Mouse (Mus musculus) heart, embryonic 11.5 days (tissue): ENCODE data around the gene Pde8b. TPM values are rescaled to one million over a fixed set of nuclear protein-coding genes. Genes with fewer than 3 reads are reported as not detected.

ENCODE experiments used
- ATAC-seq: fragments of 200-750 bp; cut with Nextera tagmentation; replicated peaks from 2 replicates; pipeline ENCODE4 v1.8.0; 2017; ENCODE audit warnings: moderate library complexity; ENCODE audit not compliant: insufficient number of reproducible peaks, low FRiP score, low TSS enrichment
- H3K27ac ChIP-seq: fragments of 300-500 bp; sonication (generic); 2 replicates; pipeline ENCODE4 v1.5.1; 2014; ENCODE audit warnings: mild to moderate bottlenecking, low read depth, low read length
- H3K27me3 ChIP-seq: fragments of 300-500 bp; sonication (generic); 2 replicates; pipeline ENCODE4 v1.6.1; 2014; ENCODE audit warnings: mild to moderate bottlenecking, low read length, mixed read lengths; ENCODE audit not compliant: control insufficient read depth, insufficient read depth
- H3K36me3 ChIP-seq: fragments of 300-500 bp; sonication (generic); 2 replicates; pipeline ENCODE4 v1.6.1; 2014; ENCODE audit warnings: mild to moderate bottlenecking, low read length, moderate library complexity, mixed read lengths; ENCODE audit not compliant: control insufficient read depth, insufficient read depth
- H3K4me1 ChIP-seq: fragments of 300-500 bp; sonication (generic); 2 replicates; pipeline ENCODE4 v1.6.1; 2014; ENCODE audit warnings: low read length; ENCODE audit not compliant: control insufficient read depth, insufficient read depth
- H3K4me2 ChIP-seq: fragments of 300-500 bp; sonication (generic); 2 replicates; pipeline ENCODE4 v1.6.1; 2014; ENCODE audit warnings: mild to moderate bottlenecking, moderate library complexity
- H3K4me3 ChIP-seq: fragments of 300-500 bp; sonication (generic); 2 replicates; pipeline ENCODE4 v1.5.1; 2014; ENCODE audit warnings: low read depth, low read length
- H3K9ac ChIP-seq: fragments of 300-500 bp; sonication (generic); 2 replicates; pipeline ENCODE4 v1.6.1; 2014; ENCODE audit warnings: mild to moderate bottlenecking, low read depth, low read length, moderate library complexity
- H3K9me3 ChIP-seq: fragments of 300-500 bp; sonication (generic); replicated peaks from 2 replicates; pipeline ENCODE4 v1.6.1; 2016; ENCODE audit warnings: low read length; ENCODE audit not compliant: control insufficient read depth
- WGBS: fragments of 180-500 bp; shearing (Covaris S2); extraction: QIAGEN DNeasy Blood & Tissue Kit; methylation state at CpG from one replicate; pipeline ENCODE4 v1.1.7; 2014; ENCODE audit not compliant: insufficient replicate concordance; 5-methylcytosine and 5-hydroxymethylcytosine counted together
- polyA plus RNA-seq: library from polyadenylated mRNA; unstranded; fragments of >200 nt; fragmentation: Nextera tagmentation; extraction: Ambion mirVana; gene quantifications from 2 replicates; pipeline ENCODE4 v1.2.1, GENCODE M21; 2014

Pde8b gene
- polyA plus RNA-seq, 1 experiment from 2014 or later, result 0.69 TPM

DNA sequence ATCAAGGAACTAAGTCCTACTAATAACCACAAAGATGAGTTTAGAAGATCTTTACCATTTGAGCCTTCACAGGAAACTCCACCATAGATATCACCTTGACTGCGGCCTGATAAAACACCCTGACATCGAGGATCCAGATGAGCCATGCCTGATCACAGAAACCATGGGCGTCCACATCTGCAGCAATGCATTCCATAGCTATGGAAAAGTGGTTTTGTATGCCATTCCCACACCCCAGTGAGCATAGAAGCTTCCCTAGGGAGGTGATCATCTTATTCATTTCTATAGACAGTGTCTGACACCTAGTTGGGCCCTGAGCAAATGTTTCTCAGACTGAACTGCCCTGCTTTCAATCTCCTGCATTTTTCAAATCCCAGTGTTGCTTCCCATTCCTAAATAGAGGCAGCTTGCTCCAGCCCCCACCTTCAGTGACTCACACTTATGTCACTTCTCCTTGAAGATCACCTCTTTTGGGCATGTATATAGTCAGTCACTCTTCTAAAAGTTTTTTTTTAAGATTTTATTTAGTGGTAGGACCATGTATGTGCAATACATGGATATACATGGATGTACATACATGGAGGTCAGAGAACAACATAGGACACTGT, 47.9 kb downstream of the Pde8b start:
- WGBS, result 85% methylated on average over 3 of the region's 3 CpGs
- no peaks in the 10 kb centered on the region for H3K36me3 ChIP-seq
- H3K9me3 ChIP-seq, result no peaks in the 10 kb centered on the region

DNA sequence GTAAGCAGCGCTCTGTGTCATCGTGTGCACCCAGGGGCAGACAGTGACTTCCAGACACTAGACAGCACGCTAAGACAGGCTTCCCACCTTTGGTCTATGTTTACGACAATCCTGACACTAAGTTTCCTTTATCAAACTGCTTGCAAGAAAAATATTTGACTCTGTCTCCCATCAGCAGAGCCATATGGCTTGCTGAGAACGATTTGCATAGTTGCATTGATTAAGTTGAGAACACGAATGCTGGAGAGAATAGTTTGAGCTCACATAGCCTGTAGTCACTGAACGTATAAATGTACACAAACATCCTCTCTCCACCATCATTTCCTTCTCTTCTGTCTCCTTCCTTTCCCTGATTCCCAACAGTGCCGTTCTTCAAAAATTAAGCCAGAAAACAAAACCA, 49.3 kb downstream of the Pde8b start:
- WGBS, result 72% methylated on average over 8 of the region's 8 CpGs
- Histone ChIP-seq H3K9ac (no peak overlapping the region), H3K9me3 (no peaks in the 10 kb centered on the region), H3K36me3 (no peaks in the 10 kb centered on the region), H3K4me3 (no peak overlapping the region), H3K27me3 (no peaks in the 10 kb centered on the region), H3K4me2 (no peak overlapping the region), H3K4me1 (no peaks in the 10 kb centered on the region), H3K27ac (no peak overlapping the region)
- no peak for ATAC-seq

More for the DNA sequence above, 47.9 kb downstream of the Pde8b start:
- Histone ChIP-seq H3K4me2 (no peak overlapping the region), H3K27me3 (no peaks in the 10 kb centered on the region), H3K27ac (no peak overlapping the region), H3K4me1 (no peaks in the 10 kb centered on the region), H3K9ac (no peak overlapping the region), H3K4me3 (no peak overlapping the region)
- no peak for ATAC-seq

DNA sequence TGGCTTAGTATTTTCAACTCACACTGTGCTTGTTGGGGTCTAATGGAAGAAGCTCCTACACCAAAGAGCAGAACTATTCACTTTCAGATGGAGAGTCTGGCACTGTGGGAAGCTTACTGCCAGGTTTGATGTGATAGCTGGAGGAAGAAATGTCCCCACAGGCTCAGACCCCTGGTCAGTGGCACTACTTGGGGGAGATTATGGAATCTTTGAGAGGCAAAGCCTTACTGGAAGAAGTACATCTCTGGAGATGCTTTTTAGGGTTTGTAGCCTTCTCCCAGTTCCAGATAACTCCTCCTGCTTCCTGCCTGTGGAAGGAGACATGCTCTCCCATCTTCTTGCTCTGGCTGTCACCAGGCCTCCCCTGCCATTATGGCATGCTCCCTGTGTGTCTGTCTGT, 50.1 kb downstream of the Pde8b start:
- no peaks in the 10 kb centered on the region for H3K4me1 ChIP-seq
- ATAC-seq, result no peak
- H3K27me3 ChIP-seq, result no peaks in the 10 kb centered on the region

DNA sequence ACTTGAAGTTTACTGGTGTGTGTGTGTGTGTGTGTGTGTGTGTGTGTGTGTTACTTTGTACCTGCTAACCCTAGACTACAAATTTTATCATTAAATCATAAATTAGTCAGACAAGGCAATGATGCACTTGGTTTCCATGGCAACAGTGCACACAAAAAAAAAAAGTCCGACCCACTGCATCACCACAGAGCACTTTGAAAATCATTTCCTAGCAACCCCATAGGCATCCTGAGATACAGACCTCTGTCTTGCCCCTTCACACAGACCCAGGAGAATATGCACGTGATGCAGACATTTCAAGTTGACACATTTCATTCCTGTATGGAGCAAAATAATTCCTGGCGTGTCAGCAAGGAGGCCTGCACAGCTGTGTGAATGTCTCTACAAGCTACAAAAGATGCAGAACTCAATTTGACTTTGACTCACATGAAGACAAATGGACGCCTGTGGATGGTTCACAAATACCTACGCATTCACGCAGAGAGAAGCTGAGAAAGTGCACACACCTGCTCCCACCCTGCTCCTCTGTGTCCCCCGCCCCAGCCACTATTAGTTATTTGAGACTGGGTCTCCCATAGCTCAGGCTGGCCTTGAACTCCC, 53.9 kb downstream of the Pde8b start:
- no peak overlapping the region for H3K9ac ChIP-seq
- H3K27ac ChIP-seq, result no peak overlapping the region
- WGBS, result 76% methylated on average over 7 of the region's 7 CpGs

More for the DNA sequence above, 50.1 kb downstream of the Pde8b start:
- H3K36me3 ChIP-seq, result no peaks in the 10 kb centered on the region
- no peaks in the 10 kb centered on the region for H3K9me3 ChIP-seq
- no peak overlapping the region for H3K27ac ChIP-seq
- H3K4me3 ChIP-seq, result no peak overlapping the region
- H3K4me2 ChIP-seq, result no peak overlapping the region
- no peak overlapping the region for H3K9ac ChIP-seq

DNA sequence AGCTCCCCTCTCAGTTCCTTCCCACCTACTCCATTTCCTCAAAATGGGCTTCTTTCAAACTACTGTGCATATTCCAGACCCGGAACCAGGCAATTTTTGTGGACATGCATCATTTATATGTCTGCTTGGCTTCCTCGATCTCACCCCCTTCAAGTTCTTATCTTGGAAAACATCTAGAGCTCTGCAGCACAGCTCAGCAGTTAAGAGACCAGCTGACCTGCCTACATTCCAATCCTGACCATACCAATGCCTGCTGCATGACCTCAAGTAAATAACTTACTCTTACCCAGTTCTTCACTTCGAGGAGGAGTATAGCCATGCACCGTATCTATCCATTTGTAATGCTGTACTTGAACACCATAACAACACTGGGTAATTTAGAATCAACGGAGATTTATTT, 58.2 kb downstream of the Pde8b start:
- 80% methylated on average over 5 of the region's 5 CpGs for WGBS
- no peaks in the 10 kb centered on the region for H3K9me3 ChIP-seq
- ATAC-seq, result no peak

More for the DNA sequence above, 53.9 kb downstream of the Pde8b start:
- H3K36me3 ChIP-seq, result no peaks in the 10 kb centered on the region
- no peaks in the 10 kb centered on the region for H3K9me3 ChIP-seq
- no peak for ATAC-seq
- H3K4me1 ChIP-seq, result no peaks in the 10 kb centered on the region
- H3K4me3 ChIP-seq, result no peak overlapping the region
- H3K27me3 ChIP-seq, result no peaks in the 10 kb centered on the region
- H3K4me2 ChIP-seq, result no peak overlapping the region

DNA sequence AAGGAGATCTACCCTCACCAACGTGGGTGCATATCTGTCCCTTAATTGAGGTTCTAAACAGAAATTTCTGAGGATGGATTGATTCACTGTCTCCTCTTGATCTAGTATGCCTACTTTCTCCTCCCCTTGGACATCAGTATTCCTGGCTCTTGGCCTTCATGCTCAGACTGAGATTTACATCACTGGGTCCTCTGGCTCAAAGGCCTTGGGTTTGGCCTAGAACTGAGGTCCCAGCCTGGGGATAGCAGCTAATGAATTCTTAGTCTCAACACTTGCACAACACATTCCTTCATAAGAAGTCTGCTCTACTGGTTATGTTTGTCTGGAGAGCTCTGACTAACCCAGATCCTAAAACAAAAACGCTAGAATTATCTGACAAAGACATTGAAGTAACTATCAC, 61.0 kb downstream of the Pde8b start:
- WGBS, result 84% methylated on average over 2 of the region's 2 CpGs
- Histone ChIP-seq H3K4me2 (no peak overlapping the region), H3K4me3 (no peak overlapping the region), H3K27me3 (no peaks in the 10 kb centered on the region), H3K4me1 (no peaks in the 10 kb centered on the region), H3K36me3 (no peaks in the 10 kb centered on the region), H3K9me3 (no peaks in the 10 kb centered on the region), H3K27ac (no peak overlapping the region), H3K9ac (no peak overlapping the region)
- no peak for ATAC-seq

More for the DNA sequence above, 58.2 kb downstream of the Pde8b start:
- no peaks in the 10 kb centered on the region for H3K36me3 ChIP-seq
- no peak overlapping the region for H3K4me3 ChIP-seq
- H3K4me2 ChIP-seq, result no peak overlapping the region
- no peak overlapping the region for H3K27ac ChIP-seq
- H3K27me3 ChIP-seq, result no peaks in the 10 kb centered on the region
- no peaks in the 10 kb centered on the region for H3K4me1 ChIP-seq
- no peak overlapping the region for H3K9ac ChIP-seq

DNA sequence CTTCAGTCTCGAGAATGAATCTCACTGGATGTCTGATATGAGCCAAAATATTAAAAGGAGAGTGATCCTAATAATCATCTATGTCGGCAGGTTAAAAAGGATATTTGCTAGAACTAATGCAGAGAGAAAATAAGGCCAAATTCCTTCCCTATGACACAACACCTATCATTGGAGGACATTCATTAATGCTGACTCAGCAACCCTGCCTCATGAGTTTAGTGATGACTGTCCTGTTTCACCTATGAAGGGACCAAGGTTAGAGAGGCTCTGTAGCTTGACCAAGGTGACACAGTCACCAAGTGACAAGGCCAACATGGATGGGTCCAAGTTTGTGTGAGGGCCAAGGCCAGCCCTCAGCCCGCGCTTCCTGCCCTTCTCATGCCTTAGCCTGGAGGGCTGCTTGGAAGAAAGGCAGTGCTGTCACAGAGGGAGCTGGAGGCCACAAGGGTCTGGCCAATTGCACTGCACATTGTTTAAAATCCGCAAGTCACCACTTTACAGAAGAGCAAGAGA, 62.9 kb downstream of the Pde8b start:
- H3K36me3 ChIP-seq, result no peaks in the 10 kb centered on the region
- no peaks in the 10 kb centered on the region for H3K9me3 ChIP-seq
- no peak overlapping the region for H3K9ac ChIP-seq
- 83% methylated on average over 5 of the region's 5 CpGs for WGBS
- no peak overlapping the region for H3K4me3 ChIP-seq
- ATAC-seq, result no peak
- H3K4me1 ChIP-seq, result no peaks in the 10 kb centered on the region
- no peak overlapping the region for H3K27ac ChIP-seq
- H3K4me2 ChIP-seq, result no peak overlapping the region
- H3K27me3 ChIP-seq, result no peaks in the 10 kb centered on the region

DNA sequence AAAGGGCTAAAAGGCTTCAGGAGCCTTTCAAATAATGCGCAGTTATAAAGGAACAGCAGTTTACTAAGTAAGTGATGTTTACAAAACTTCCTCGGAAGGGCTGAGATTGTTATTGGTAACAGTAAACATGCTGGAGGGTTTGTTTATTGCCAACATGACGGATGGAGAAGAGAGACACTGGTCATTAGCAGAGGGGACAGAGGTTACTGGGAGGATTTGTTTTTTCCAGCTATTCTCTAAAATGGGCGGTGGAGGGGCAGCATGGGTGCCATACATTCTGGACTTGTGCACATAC, 63.4 kb downstream of the Pde8b start:
- Histone ChIP-seq H3K4me2 (no peak overlapping the region), H3K9me3 (no peaks in the 10 kb centered on the region), H3K27ac (no peak overlapping the region), H3K9ac (no peak overlapping the region), H3K4me3 (no peak overlapping the region), H3K4me1 (no peaks in the 10 kb centered on the region), H3K27me3 (no peaks in the 10 kb centered on the region), H3K36me3 (no peaks in the 10 kb centered on the region)
- 70% methylated on average over 4 of the region's 4 CpGs for whole genome bisulfite sequencing
- ATAC-seq, result no peak
